Mouse (Mus musculus): Measurements from ENCODE around the gene Ank2.

GRCm38 (mm10) chr3:127453738-127454137 lies 45.4 kb downstream of the Ank2 start:
- TF ChIP-seq TAL1 (IDR thresholded peaks at IDR 0.05; ENCODE audit: low read length): no peak
- no peak for TF ChIP-seq GATA1 (IDR thresholded peaks at IDR 0.05; ENCODE audit: low read length)
